Mouse (Mus musculus): ENCODE measurements around the gene Mepce.

GRCm38 (mm10) chr5:137836611-137837010 is 49.2 kb upstream of the Mepce start:
- TF ChIP-seq POLR2A (IDR thresholded peaks at IDR 0.05; ENCODE audit: extremely low read depth, insufficient read depth, low read length) (no peak), CTCF (IDR thresholded peaks at IDR 0.05; ENCODE audit: low read depth, low read length) (no peak)

Data from liver, adult 2 months (tissue).